Mouse (Mus musculus) liver, adult 2 months (tissue): Measurements from ENCODE around the gene Meis2.

ENCODE experiments used
- CTCF ChIP-seq: fragments of 200-500 bp; IDR thresholded peaks from 2 replicates; pipeline ENCODE4 v1.5.1; 2011; ENCODE audit warnings: low read depth, low read length, control low read depth
- POLR2A ChIP-seq: fragments of 200-500 bp; IDR thresholded peaks from 2 replicates; pipeline ENCODE4 v1.6.1; 2011; ENCODE audit warnings: low read length, control low read depth; ENCODE audit not compliant: insufficient read depth; ENCODE audit errors: extremely low read depth

- TF ChIP-seq CTCF (no peak), POLR2A (no peak)
These were observed 18.3 kb downstream of the Meis2 start for GRCm38 (mm10) chr2:116047365-116047764.
